8 mouse cellular contexts compared by ENCODE assay signal in genomic region chr2:60883931-60884330, GRCm38 (mm10).
DNase-seq lines count a peak whose midpoint lies in the region; ATAC-seq and TF ChIP-seq lines count a peak whose summit lies in the region.

No protein-coding gene starts in this region.

- H3K27me3 ChIP-seq in heart, postnatal 0 days (ENCODE audit: control insufficient read depth, insufficient read depth, low read length), result no peaks in the 10 kb centered on the region
- H3K27me3 ChIP-seq in lung, embryonic 16.5 days (ENCODE audit: control insufficient read depth, insufficient read depth, low read depth, low read length), result no peaks in the 10 kb centered on the region

- H3K4me3 ChIP-seq in heart, postnatal 0 days (ENCODE audit: low read depth, low read length), result no peak overlapping the region
- H3K4me3 ChIP-seq in lung, embryonic 16.5 days (ENCODE audit: low read length), result no peak overlapping the region

- H3K9me3 ChIP-seq in heart, postnatal 0 days (replicated peaks; ENCODE audit: control insufficient read depth, low read length), result no peaks in the 10 kb centered on the region
- no peaks in the 10 kb centered on the region for H3K9me3 ChIP-seq in lung, embryonic 16.5 days (ENCODE audit: control insufficient read depth, low read length)

- H3K4me2 ChIP-seq in heart, postnatal 0 days (ENCODE audit: low read depth, low read length), result no peak overlapping the region
- H3K4me2 ChIP-seq in lung, embryonic 16.5 days (ENCODE audit: low read depth, low read length), result no peak overlapping the region

- no peak for TF ChIP-seq EP300 in heart, postnatal 0 days (IDR thresholded peaks at IDR 0.05; ENCODE audit: low read depth)

- H3K27ac ChIP-seq in heart, postnatal 0 days (ENCODE audit: low read depth), result peak overlapping the region; percentile 1; the same call in 1 of the 2 replicates
- H3K27ac ChIP-seq in lung, embryonic 16.5 days (ENCODE audit: low read length), result peak overlapping the region; percentile 61

- H3K4me1 ChIP-seq in heart, postnatal 0 days (ENCODE audit: control insufficient read depth, insufficient read depth), result peaks cover 9% of the 10 kb centered on the region; the same call in 1 of the 2 replicates
- peaks cover 38% of the 10 kb centered on the region for H3K4me1 ChIP-seq in lung, embryonic 16.5 days (replicated peaks; ENCODE audit: control insufficient read depth, insufficient read depth, low read length)

- intact Hi-C loops in left cerebral cortex, postnatal 4 days (cut with DNase I), result no loop called here

- H3K9ac ChIP-seq in heart, postnatal 0 days (replicated peaks; ENCODE audit: low read depth, low read length), result no peak overlapping the region
- no peak overlapping the region for H3K9ac ChIP-seq in lung, embryonic 16.5 days (ENCODE audit: low read length)

- ATAC-seq in heart, postnatal 0 days (ENCODE audit: insufficient read depth, low read depth), result no peak
- no peak for ATAC-seq in lung, embryonic 16.5 days (ENCODE audit: low read depth)

- no peaks in the 10 kb centered on the region for H3K36me3 ChIP-seq in heart, postnatal 0 days (replicated peaks; ENCODE audit: control insufficient read depth, insufficient read depth, low read length)
- no peaks in the 10 kb centered on the region for H3K36me3 ChIP-seq in lung, embryonic 16.5 days (ENCODE audit: control insufficient read depth, insufficient read depth, low read length)

- no peak for TF ChIP-seq CTCF in heart, postnatal 0 days (IDR thresholded peaks at IDR 0.05; ENCODE audit: low read depth)

- WGBS in heart, postnatal 0 days, result 34% methylated on average over 4 of the region's 4 CpGs
- 24% methylated on average over 4 of the region's 4 CpGs for WGBS in lung, embryonic 16.5 days

- peak; percentile 33 for DNase-seq in gastrocnemius, postnatal 25 days
- DNase-seq in gastrocnemius, adult 8-10 months (ENCODE audit: low spot score in 2 of 2), result no peak
- peak; percentile 53 to 55 for DNase-seq in B cell, adult 2 months
- DNase-seq in heart, postnatal 0 days (ENCODE audit: low spot score), result peak; percentile 33
- DNase-seq in left cerebral cortex, postnatal 4 days, result no peak
- no peak for DNase-seq in cerebellum, adult 9-10 months
- no peak for DNase-seq in ovary, postnatal 36 days (ENCODE audit: low spot score)

Comparison
In these comparisons a context has a peak if more than half of its experiments do, and no peak if none do; other contexts are left out.
1. DNase-seq: peak in gastrocnemius, postnatal 25 days (single experiment), B cell, adult 2 months (2 of 2) and heart, postnatal 0 days (single experiment); none in gastrocnemius, adult 8-10 months (0 of 2), left cerebral cortex, postnatal 4 days (single experiment), cerebellum, adult 9-10 months (single experiment) and ovary, postnatal 36 days (single experiment).